Mouse (Mus musculus): ENCODE measurements around the gene Trpc7. TPM values are rescaled to one million over a fixed set of nuclear protein-coding genes. Genes with fewer than 3 reads are reported as not detected.

Gene Trpc7
- total and polyA plus RNA-seq, 2 experiments: not detected

- H3K4me3 ChIP-seq (ENCODE audit: insufficient read depth, low read depth, low read length): no peak overlapping the region
- H3K4me1 ChIP-seq (ENCODE audit: control insufficient read depth, insufficient read depth, low read length): no peaks in the 10 kb centered on the region; the same call in 1 of the 2 replicates
- 88% methylated on average over 7 of the region's 7 CpGs for WGBS
- peaks cover 3% of the 10 kb centered on the region; the same call in 1 of the 2 replicates for H3K79me2 ChIP-seq (ENCODE audit: control insufficient read depth, insufficient read depth, low read length)
- H3K36me3 ChIP-seq (ENCODE audit: control insufficient read depth, insufficient read depth, low read length): peaks cover 62% of the 10 kb centered on the region
- no peak for DNase-seq (ENCODE audit: extremely low read depth, low read depth, low spot score)
- H3K27me3 ChIP-seq (ENCODE audit: control insufficient read depth, insufficient read depth, low read length): no peaks in the 10 kb centered on the region
- no peak overlapping the region for H3K9ac ChIP-seq (ENCODE audit: low read depth, low read length)
- H3K27ac ChIP-seq (replicated peaks; ENCODE audit: insufficient read depth, low read depth, low read length): no peak overlapping the region
- TF ChIP-seq POLR2A (IDR thresholded peaks at IDR 0.05; ENCODE audit: extremely low read depth, insufficient read depth, low read length) (no peak), CTCF (IDR thresholded peaks at IDR 0.05; ENCODE audit: low read depth, low read length) (no peak)
These were observed 166.7 kb downstream of the Trpc7 start for GRCm38 (mm10) chr13:56729046-56729445.

- H3K9ac ChIP-seq (ENCODE audit: low read depth, low read length): no peak overlapping the region
These were observed 169.2 kb downstream of the Trpc7 start for GRCm38 (mm10) chr13:56726551-56726950.

More at GRCm38 (mm10) chr13:56726551-56726950, 169.2 kb downstream of the Trpc7 start:
- Histone ChIP-seq H3K27ac (replicated peaks; ENCODE audit: insufficient read depth, low read depth, low read length) (no peak overlapping the region), H3K79me2 (ENCODE audit: control insufficient read depth, insufficient read depth, low read length) (peaks cover 8% of the 10 kb centered on the region; the same call in 1 of the 2 replicates), H3K27me3 (ENCODE audit: control insufficient read depth, insufficient read depth, low read length) (no peaks in the 10 kb centered on the region), H3K36me3 (ENCODE audit: control insufficient read depth, insufficient read depth, low read length) (peaks cover 56% of the 10 kb centered on the region), H3K4me1 (ENCODE audit: control insufficient read depth, insufficient read depth, low read length) (no peaks in the 10 kb centered on the region), H3K4me3 (ENCODE audit: insufficient read depth, low read depth, low read length) (no peak overlapping the region)
- WGBS: 90% methylated on average over 4 of the region's 4 CpGs
- no peak for TF ChIP-seq CTCF (IDR thresholded peaks at IDR 0.05; ENCODE audit: low read depth, low read length)
- TF ChIP-seq POLR2A (IDR thresholded peaks at IDR 0.05; ENCODE audit: extremely low read depth, insufficient read depth, low read length): no peak
- no peak for DNase-seq (ENCODE audit: extremely low read depth, low read depth, low spot score)

Other genes with a start within 250 kb of the Trpc7 start
- 13.1 and 15.2 TPM in 2 replicates for gene Smad5, start 193.0 kb downstream of the Trpc7 start, total RNA-seq (2014; rRNA removed)
- 8.9 and 10.0 TPM in 2 replicates for gene Smad5, start 193.0 kb downstream of the Trpc7 start, polyA plus RNA-seq (2012; rRNA removed)
- gene Gm45623, start 142.2 kb downstream of the Trpc7 start, total RNA-seq (2014; rRNA removed): not detected in 2 replicates
- gene Gm45623, start 142.2 kb downstream of the Trpc7 start, polyA plus RNA-seq (2012; rRNA removed): not detected in 2 replicates

Data from liver, adult 2 months (tissue).